Mouse (Mus musculus): ENCODE measurements around the gene Rrp1b. TPM values are rescaled to one million over a fixed set of nuclear protein-coding genes. Genes with fewer than 3 reads are reported as not detected.

The Rrp1b gene
- polyA plus RNA-seq, 1 experiment from 2014 or later: 42.4 TPM

GRCm38 (mm10) chr17:32036509-32037438, 874 bp downstream of the Rrp1b start:
- Histone ChIP-seq H3K27ac (peak overlapping the region; percentile 84), H3K4me1 (peaks cover 24% of the 10 kb centered on the region), H3K36me3 (replicated peaks) (no peaks in the 10 kb centered on the region), H3K9ac (peak overlapping the region; percentile 83), H3K4me3 (peak overlapping the region; percentile 87), H3K27me3 (replicated peaks) (no peaks in the 10 kb centered on the region), H3K4me2 (peak overlapping the region; percentile 96), H3K9me3 (no peaks in the 10 kb centered on the region)
- WGBS: under 1% methylated on average over 46 of the region's 46 CpGs
- ATAC-seq (replicated peaks): peak; percentile 81

GRCm38 (mm10) chr17:32040263-32040662, 4.4 kb downstream of the Rrp1b start:
- Histone ChIP-seq H3K4me2 (no peak overlapping the region), H3K9me3 (no peaks in the 10 kb centered on the region), H3K9ac (no peak overlapping the region), H3K36me3 (replicated peaks) (no peaks in the 10 kb centered on the region), H3K27ac (no peak overlapping the region), H3K27me3 (replicated peaks) (no peaks in the 10 kb centered on the region), H3K4me1 (peaks cover 23% of the 10 kb centered on the region), H3K4me3 (no peak overlapping the region)
- WGBS: 88% methylated on average over 10 of the region's 10 CpGs
- ATAC-seq (replicated peaks): no peak

GRCm38 (mm10) chr17:32046541-32046940, 10.6 kb downstream of the Rrp1b start:
- Histone ChIP-seq H3K36me3 (replicated peaks) (peaks cover 26% of the 10 kb centered on the region; the same call in 1 of the 2 replicates), H3K9me3 (no peaks in the 10 kb centered on the region), H3K4me3 (no peak overlapping the region), H3K4me2 (no peak overlapping the region), H3K9ac (no peak overlapping the region), H3K27ac (no peak overlapping the region), H3K27me3 (replicated peaks) (no peaks in the 10 kb centered on the region), H3K4me1 (no peaks in the 10 kb centered on the region)
- no peak for ATAC-seq (replicated peaks)
- WGBS: 92% methylated on average over 5 of the region's 5 CpGs

- Histone ChIP-seq H3K27me3 (replicated peaks) (no peaks in the 10 kb centered on the region), H3K27ac (no peak overlapping the region), H3K9me3 (no peaks in the 10 kb centered on the region), H3K4me2 (no peak overlapping the region), H3K4me3 (no peak overlapping the region), H3K36me3 (replicated peaks) (peaks cover 30% of the 10 kb centered on the region), H3K4me1 (no peaks in the 10 kb centered on the region), H3K9ac (no peak overlapping the region)
- WGBS: 94% methylated on average over 5 of the region's 5 CpGs
- no peak for ATAC-seq (replicated peaks)
These were observed 12.5 kb downstream of the Rrp1b start for GRCm38 (mm10) chr17:32048351-32048750.

- no peak overlapping the region for H3K4me3 ChIP-seq
- no peaks in the 10 kb centered on the region for H3K9me3 ChIP-seq
- H3K27ac ChIP-seq: no peak overlapping the region
- H3K4me2 ChIP-seq: no peak overlapping the region
- no peaks in the 10 kb centered on the region for H3K27me3 ChIP-seq (replicated peaks)
- no peak overlapping the region for H3K9ac ChIP-seq
- H3K36me3 ChIP-seq (replicated peaks): peaks cover 38% of the 10 kb centered on the region
- no peaks in the 10 kb centered on the region for H3K4me1 ChIP-seq
- WGBS: 86% methylated on average over 4 of the region's 4 CpGs
- no peak for ATAC-seq (replicated peaks)
These were observed 14.0 kb downstream of the Rrp1b start for GRCm38 (mm10) chr17:32049914-32050313.

DNA sequence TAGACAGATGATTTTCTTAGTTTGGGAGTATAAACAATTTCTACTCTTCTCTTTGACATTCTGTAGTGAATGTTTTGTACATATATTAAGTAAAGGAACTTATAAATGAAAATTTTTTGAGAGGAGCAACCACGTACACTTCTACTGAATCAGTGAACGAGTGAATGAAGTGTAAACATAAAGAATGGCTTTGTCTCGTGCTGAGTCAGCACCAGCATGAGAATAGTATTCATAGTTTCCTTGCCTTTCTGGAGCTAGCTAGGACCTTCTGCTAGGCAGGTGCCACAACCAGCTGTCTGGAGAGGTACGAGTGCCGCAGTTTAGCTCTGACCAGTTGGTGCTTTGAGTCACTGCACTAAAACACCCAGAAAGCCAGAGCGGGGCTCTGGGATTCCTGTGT, 14.7 kb downstream of the Rrp1b start:
- Histone ChIP-seq H3K4me3 (no peak overlapping the region), H3K36me3 (replicated peaks) (peaks cover 41% of the 10 kb centered on the region), H3K9ac (no peak overlapping the region), H3K4me2 (no peak overlapping the region), H3K4me1 (no peaks in the 10 kb centered on the region), H3K27ac (no peak overlapping the region), H3K27me3 (replicated peaks) (no peaks in the 10 kb centered on the region), H3K9me3 (no peaks in the 10 kb centered on the region)
- ATAC-seq (replicated peaks): no peak
- 93% methylated on average over 6 of the region's 6 CpGs for WGBS

- H3K4me2 ChIP-seq: no peak overlapping the region
- ATAC-seq (replicated peaks): no peak
- no peak overlapping the region for H3K27ac ChIP-seq
- H3K4me3 ChIP-seq: no peak overlapping the region
- H3K27me3 ChIP-seq (replicated peaks): no peaks in the 10 kb centered on the region
- H3K4me1 ChIP-seq: no peaks in the 10 kb centered on the region
- H3K9ac ChIP-seq: no peak overlapping the region
- WGBS: 74% methylated on average over 5 of the region's 5 CpGs
- no peaks in the 10 kb centered on the region for H3K9me3 ChIP-seq
- H3K36me3 ChIP-seq (replicated peaks): peaks cover 48% of the 10 kb centered on the region
These were observed 16.6 kb downstream of the Rrp1b start for GRCm38 (mm10) chr17:32052237-32053080.

GRCm38 (mm10) chr17:32053677-32054076, 17.8 kb downstream of the Rrp1b start:
- H3K36me3 ChIP-seq (replicated peaks): peaks cover 47% of the 10 kb centered on the region
- WGBS: 90% methylated on average over 5 of the region's 5 CpGs

GRCm38 (mm10) chr17:32057843-32058242, 21.9 kb downstream of the Rrp1b start:
- ATAC-seq (replicated peaks): no peak
- Histone ChIP-seq H3K4me1 (no peaks in the 10 kb centered on the region), H3K27ac (no peak overlapping the region), H3K9ac (no peak overlapping the region), H3K27me3 (replicated peaks) (no peaks in the 10 kb centered on the region), H3K4me3 (no peak overlapping the region), H3K9me3 (no peaks in the 10 kb centered on the region), H3K36me3 (replicated peaks) (peaks cover 50% of the 10 kb centered on the region), H3K4me2 (no peak overlapping the region)
- WGBS: 88% methylated on average over 2 of the region's 2 CpGs

More at GRCm38 (mm10) chr17:32053677-32054076, 17.8 kb downstream of the Rrp1b start:
- no peak overlapping the region for H3K27ac ChIP-seq
- H3K4me2 ChIP-seq: no peak overlapping the region
- H3K27me3 ChIP-seq (replicated peaks): no peaks in the 10 kb centered on the region
- H3K4me1 ChIP-seq: no peaks in the 10 kb centered on the region
- no peaks in the 10 kb centered on the region for H3K9me3 ChIP-seq
- ATAC-seq (replicated peaks): no peak
- no peak overlapping the region for H3K4me3 ChIP-seq
- no peak overlapping the region for H3K9ac ChIP-seq

GRCm38 (mm10) chr17:32059084-32059483, 23.2 kb downstream of the Rrp1b start:
- WGBS: 91% methylated on average over 2 of the region's 2 CpGs
- Histone ChIP-seq H3K9ac (no peak overlapping the region), H3K36me3 (replicated peaks) (peaks cover 47% of the 10 kb centered on the region), H3K27me3 (replicated peaks) (no peaks in the 10 kb centered on the region), H3K27ac (no peak overlapping the region), H3K4me3 (no peak overlapping the region), H3K9me3 (no peaks in the 10 kb centered on the region), H3K4me2 (no peak overlapping the region), H3K4me1 (no peaks in the 10 kb centered on the region)
- no peak for ATAC-seq (replicated peaks)

DNA sequence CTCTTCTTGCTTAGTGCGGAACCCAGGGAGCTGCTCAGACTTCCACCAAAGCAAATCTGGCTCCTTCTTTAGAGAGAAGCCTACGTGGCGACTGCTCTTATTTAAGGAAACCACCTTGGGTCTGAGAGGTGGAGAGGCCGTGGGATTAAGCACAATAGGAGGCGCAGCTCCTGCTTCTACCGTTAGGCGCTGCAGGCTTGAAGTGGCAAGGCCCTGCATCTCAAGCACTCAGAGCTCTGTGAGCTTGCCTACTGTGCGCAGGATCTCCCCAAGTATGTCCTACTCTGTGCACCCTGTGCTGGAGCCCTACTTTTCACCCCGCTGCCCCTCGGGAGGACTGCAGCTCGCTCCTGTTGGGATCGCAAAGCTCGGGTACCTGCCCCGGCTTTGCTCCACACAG, 25.3 kb downstream of the Rrp1b start:
- no peak for ATAC-seq (replicated peaks)
- Histone ChIP-seq H3K9ac (no peak overlapping the region), H3K27me3 (replicated peaks) (no peaks in the 10 kb centered on the region), H3K4me1 (no peaks in the 10 kb centered on the region), H3K36me3 (replicated peaks) (peaks cover 33% of the 10 kb centered on the region), H3K4me2 (no peak overlapping the region), H3K4me3 (no peak overlapping the region), H3K9me3 (no peaks in the 10 kb centered on the region), H3K27ac (no peak overlapping the region)
- 94% methylated on average over 14 of the region's 14 CpGs for WGBS

- 86% methylated on average over 2 of the region's 2 CpGs for WGBS
- Histone ChIP-seq H3K4me3 (no peak overlapping the region), H3K9me3 (no peaks in the 10 kb centered on the region), H3K27ac (no peak overlapping the region), H3K4me1 (no peaks in the 10 kb centered on the region), H3K36me3 (replicated peaks) (peaks cover 15% of the 10 kb centered on the region), H3K4me2 (no peak overlapping the region), H3K27me3 (replicated peaks) (no peaks in the 10 kb centered on the region), H3K9ac (no peak overlapping the region)
- no peak for ATAC-seq (replicated peaks)
These were observed 27.8 kb downstream of the Rrp1b start for GRCm38 (mm10) chr17:32063654-32064053.

Data from midbrain, embryonic 15.5 days (tissue).